Mouse (Mus musculus): ENCODE measurements at regions not wholly inside any gene's neighbourhood (a gene's known extent, or its start where the extent isn't known, plus 50 kb on each side); places are given as distances from the start of the nearest gene placed in this dataset.

- Histone ChIP-seq H3K36me3 (replicated peaks) (no peaks in the 10 kb centered on the region), H3K27me3 (ENCODE audit: poor library complexity, severe bottlenecking) (no peaks in the 10 kb centered on the region), H3K4me1 (no peaks in the 10 kb centered on the region), H3K27ac (no peak overlapping the region), H3K9me3 (no peaks in the 10 kb centered on the region), H3K4me3 (no peak overlapping the region)
- 88% methylated on average over 6 of the region's 6 CpGs for WGBS
- no peak for DNase-seq (ENCODE audit: extremely low spot score, low spot score)
These were observed 449.2 kb upstream of the Id4 start for GRCm38 (mm10) chr13:47811711-47812415.

GRCm38 (mm10) chr13:47818924-47819564 is 442.0 kb upstream of the Id4 start:
- WGBS: 89% methylated on average over 9 of the region's 9 CpGs

GRCm38 (mm10) chr13:47836491-47836890 is 424.5 kb upstream of the Id4 start:
- peaks cover 7% of the 10 kb centered on the region for H3K4me1 ChIP-seq
- WGBS: 41% methylated on average over 9 of the region's 9 CpGs
- no peak overlapping the region for H3K4me3 ChIP-seq
- no peaks in the 10 kb centered on the region for H3K36me3 ChIP-seq (replicated peaks)
- no peak overlapping the region for H3K27ac ChIP-seq
- no peaks in the 10 kb centered on the region for H3K9me3 ChIP-seq
- peak; percentile 40 for DNase-seq (ENCODE audit: extremely low spot score, low spot score)
- peaks cover 22% of the 10 kb centered on the region; the same call in 1 of the 2 replicates for H3K27me3 ChIP-seq (ENCODE audit: poor library complexity, severe bottlenecking)

More at GRCm38 (mm10) chr13:47818924-47819564, 442.0 kb upstream of the Id4 start:
- no peaks in the 10 kb centered on the region for H3K9me3 ChIP-seq
- H3K27ac ChIP-seq: no peak overlapping the region
- no peak overlapping the region for H3K4me3 ChIP-seq
- no peaks in the 10 kb centered on the region for H3K4me1 ChIP-seq
- H3K27me3 ChIP-seq (ENCODE audit: poor library complexity, severe bottlenecking): no peaks in the 10 kb centered on the region
- H3K36me3 ChIP-seq (replicated peaks): no peaks in the 10 kb centered on the region
- DNase-seq (ENCODE audit: extremely low spot score, low spot score): no peak

- Histone ChIP-seq H3K9me3 (peaks cover 3% of the 10 kb centered on the region; the same call in 1 of the 2 replicates), H3K27me3 (ENCODE audit: poor library complexity, severe bottlenecking) (peaks cover 62% of the 10 kb centered on the region), H3K36me3 (replicated peaks) (no peaks in the 10 kb centered on the region), H3K4me1 (peaks cover 26% of the 10 kb centered on the region), H3K27ac (no peak overlapping the region), H3K4me3 (no peak overlapping the region)
- no peak for DNase-seq (ENCODE audit: extremely low spot score, low spot score)
- WGBS: 91% methylated on average over 8 of the region's 8 CpGs
These were observed 418.6 kb upstream of the Id4 start for GRCm38 (mm10) chr13:47842418-47842817.

- Histone ChIP-seq H3K36me3 (replicated peaks) (no peaks in the 10 kb centered on the region), H3K27ac (no peak overlapping the region), H3K4me1 (peaks cover 26% of the 10 kb centered on the region), H3K4me3 (no peak overlapping the region), H3K9me3 (peaks cover 3% of the 10 kb centered on the region; the same call in 1 of the 2 replicates), H3K27me3 (ENCODE audit: poor library complexity, severe bottlenecking) (peaks cover 67% of the 10 kb centered on the region)
- no peak for DNase-seq (ENCODE audit: extremely low spot score, low spot score)
- WGBS: 87% methylated on average over 9 of the region's 9 CpGs
These were observed 418.0 kb upstream of the Id4 start for GRCm38 (mm10) chr13:47843011-47843410.

GRCm38 (mm10) chr13:47843541-47844267 is 417.3 kb upstream of the Id4 start:
- Histone ChIP-seq H3K4me1 (peaks cover 31% of the 10 kb centered on the region), H3K9me3 (peaks cover 3% of the 10 kb centered on the region; the same call in 1 of the 2 replicates), H3K27ac (peak overlapping the region; percentile 36; the same call in 1 of the 2 replicates), H3K4me3 (peak overlapping the region; percentile 13; the same call in 1 of the 2 replicates), H3K27me3 (ENCODE audit: poor library complexity, severe bottlenecking) (peaks cover 65% of the 10 kb centered on the region), H3K36me3 (replicated peaks) (no peaks in the 10 kb centered on the region)
- WGBS: 30% methylated on average over 13 of the region's 13 CpGs
- DNase-seq (ENCODE audit: extremely low spot score, low spot score): peak; percentile 19

- 89% methylated on average over 3 of the region's 3 CpGs for WGBS
- peaks cover 3% of the 10 kb centered on the region; the same call in 1 of the 2 replicates for H3K9me3 ChIP-seq
- H3K4me1 ChIP-seq: peaks cover 32% of the 10 kb centered on the region
- no peak for DNase-seq (ENCODE audit: extremely low spot score, low spot score)
- H3K27ac ChIP-seq: no peak overlapping the region
- H3K4me3 ChIP-seq: no peak overlapping the region
- peaks cover 53% of the 10 kb centered on the region for H3K27me3 ChIP-seq (ENCODE audit: poor library complexity, severe bottlenecking)
- no peaks in the 10 kb centered on the region for H3K36me3 ChIP-seq (replicated peaks)
These were observed 414.3 kb upstream of the Id4 start for GRCm38 (mm10) chr13:47846713-47847112.

GRCm38 (mm10) chr13:47848371-47849188 is 412.4 kb upstream of the Id4 start:
- DNase-seq (ENCODE audit: extremely low spot score, low spot score): no peak
- no peak overlapping the region for H3K27ac ChIP-seq

GRCm38 (mm10) chr13:47855422-47856108 is 405.5 kb upstream of the Id4 start:
- Histone ChIP-seq H3K27me3 (ENCODE audit: poor library complexity, severe bottlenecking) (peaks cover 28% of the 10 kb centered on the region), H3K4me3 (peak overlapping the region; percentile 38), H3K9me3 (no peaks in the 10 kb centered on the region), H3K27ac (peak overlapping the region; percentile 83), H3K4me1 (peaks cover 38% of the 10 kb centered on the region), H3K36me3 (replicated peaks) (no peaks in the 10 kb centered on the region)
- DNase-seq (ENCODE audit: extremely low spot score, low spot score): peak; percentile 45
- WGBS: 1% methylated on average over 22 of the region's 22 CpGs

More at GRCm38 (mm10) chr13:47848371-47849188, 412.4 kb upstream of the Id4 start:
- Histone ChIP-seq H3K4me1 (peaks cover 21% of the 10 kb centered on the region), H3K27me3 (ENCODE audit: poor library complexity, severe bottlenecking) (peaks cover 43% of the 10 kb centered on the region), H3K4me3 (no peak overlapping the region), H3K36me3 (replicated peaks) (no peaks in the 10 kb centered on the region), H3K9me3 (peaks cover 3% of the 10 kb centered on the region; the same call in 1 of the 2 replicates)
- 80% methylated on average over 11 of the region's 11 CpGs for WGBS

- Histone ChIP-seq H3K9me3 (no peaks in the 10 kb centered on the region), H3K36me3 (replicated peaks) (no peaks in the 10 kb centered on the region), H3K27me3 (ENCODE audit: poor library complexity, severe bottlenecking) (peaks cover 21% of the 10 kb centered on the region), H3K4me1 (peaks cover 38% of the 10 kb centered on the region), H3K4me3 (no peak overlapping the region), H3K27ac (no peak overlapping the region)
- 73% methylated on average over 4 of the region's 4 CpGs for WGBS
- DNase-seq (ENCODE audit: extremely low spot score, low spot score): no peak
These were observed 402.1 kb upstream of the Id4 start for GRCm38 (mm10) chr13:47858946-47859345.

GRCm38 (mm10) chr13:47860316-47860715 is 400.7 kb upstream of the Id4 start:
- Histone ChIP-seq H3K4me3 (no peak overlapping the region), H3K36me3 (replicated peaks) (no peaks in the 10 kb centered on the region), H3K27me3 (ENCODE audit: poor library complexity, severe bottlenecking) (peaks cover 8% of the 10 kb centered on the region; the same call in 1 of the 2 replicates), H3K4me1 (peaks cover 27% of the 10 kb centered on the region), H3K27ac (no peak overlapping the region; the same call in 1 of the 2 replicates), H3K9me3 (no peaks in the 10 kb centered on the region)
- WGBS: 91% methylated on average over 8 of the region's 8 CpGs
- no peak for DNase-seq (ENCODE audit: extremely low spot score, low spot score)
